Mouse (Mus musculus) C2C12 (cell line): ENCODE data around the gene Ffar3. TPM values are rescaled to one million over a fixed set of nuclear protein-coding genes. Genes with fewer than 3 reads are reported as not detected.
"Not testable (repeated sequence)": the region's sequence is repeated elsewhere in the genome, so short reads cannot be mapped to it uniquely, and the experiment has no call there.

Experiments used
- H3K27me3 ChIP-seq: one replicate; pipeline ENCODE4 v1.6.1; 2011; ENCODE audit not compliant: control insufficient read depth, insufficient read depth, insufficient read length
- H3K36me3 ChIP-seq: one replicate; pipeline ENCODE4 v1.6.1; 2011; ENCODE audit not compliant: control insufficient read depth, insufficient read depth
- H3K4me3 ChIP-seq: one replicate; pipeline ENCODE4 v1.5.1; 2011; ENCODE audit warnings: mild to moderate bottlenecking, control low read depth; ENCODE audit not compliant: poor library complexity, insufficient read depth, severe bottlenecking
- H3K79me2 ChIP-seq: one replicate; pipeline ENCODE4 v1.6.1; 2011; ENCODE audit not compliant: control insufficient read depth, insufficient read depth
- H3K79me3 ChIP-seq: one replicate; pipeline ENCODE4 v1.6.1; 2011; ENCODE audit warnings: low read depth, control low read depth
- H3ac ChIP-seq: one replicate; pipeline ENCODE3; 2011; ENCODE audit warnings: low read depth; ENCODE audit not compliant: control insufficient read depth, insufficient read length
- CEBPB ChIP-seq: IDR thresholded peaks from one replicate; pipeline ENCODE4 v1.6.1; 2011; ENCODE audit warnings: low read depth, mild to moderate bottlenecking, control low read depth, moderate library complexity
- CTCF ChIP-seq: IDR thresholded peaks from one replicate; pipeline ENCODE4 v1.5.1; 2011; ENCODE audit not compliant: control insufficient read depth, insufficient read depth, insufficient read length
- FOSL1 ChIP-seq: IDR thresholded peaks from one replicate; pipeline ENCODE4 v1.8.0; 2011; ENCODE audit warnings: mild to moderate bottlenecking, low read length; ENCODE audit not compliant: poor library complexity, insufficient read depth, severe bottlenecking
- MAX ChIP-seq: IDR thresholded peaks from one replicate; pipeline ENCODE4 v1.6.1; 2011; ENCODE audit warnings: mild to moderate bottlenecking, control low read depth
- MYOD1 ChIP-seq: IDR thresholded peaks from one replicate; pipeline ENCODE4 v1.6.1; 2011; ENCODE audit warnings: low read depth; ENCODE audit not compliant: control insufficient read depth, insufficient read length
- MYOG ChIP-seq: IDR thresholded peaks from one replicate; pipeline ENCODE4 v1.6.1; 2011; ENCODE audit not compliant: control insufficient read depth, insufficient read length; ENCODE audit errors: extremely low read depth
- USF1 ChIP-seq: IDR thresholded peaks from one replicate; pipeline ENCODE4 v1.6.1; 2011; ENCODE audit warnings: low read depth, mild to moderate bottlenecking, control low read depth, moderate library complexity
- polyA plus RNA-seq: library from polyadenylated mRNA; unstranded; fragments of >200 nt; fragmentation: generic; extraction: Trizol; gene quantifications from one replicate; pipeline ENCODE4 v1.2.1, GENCODE M21; 2012; ENCODE audit warnings: missing spikeins

Gene Ffar3
- polyA plus RNA-seq, 1 experiment, result not detected

GRCm38 (mm10) chr7:30841379-30841778, 14.6 kb downstream of the Ffar3 start:
- H3K27me3 ChIP-seq, result peaks cover 10% of the 10 kb centered on the region
- no peak for TF ChIP-seq MYOD1
- TF ChIP-seq MAX, result no peak
- no peak for TF ChIP-seq CEBPB
- no peak for TF ChIP-seq FOSL1
- TF ChIP-seq MYOG, result no peak
- TF ChIP-seq CTCF, result no peak
- TF ChIP-seq USF1, result no peak

GRCm38 (mm10) chr7:30840306-30840705, 15.7 kb downstream of the Ffar3 start:
- Histone ChIP-seq H3ac (no peak overlapping the region), H3K4me3 (no peak overlapping the region), H3K79me3 (no peaks in the 10 kb centered on the region), H3K79me2 (no peaks in the 10 kb centered on the region), H3K36me3 (no peaks in the 10 kb centered on the region), H3K27me3 (peaks cover 10% of the 10 kb centered on the region)
- TF ChIP-seq FOSL1 (no peak), MYOG (no peak), CEBPB (no peak), MYOD1 (no peak), MAX (no peak), USF1 (no peak), CTCF (no peak)

More at GRCm38 (mm10) chr7:30841379-30841778, 14.6 kb downstream of the Ffar3 start:
- no peaks in the 10 kb centered on the region for H3K36me3 ChIP-seq
- H3K79me3 ChIP-seq, result no peaks in the 10 kb centered on the region
- H3K79me2 ChIP-seq, result no peaks in the 10 kb centered on the region
- H3ac ChIP-seq, result no peak overlapping the region
- H3K4me3 ChIP-seq, result no peak overlapping the region

- Histone ChIP-seq H3K79me3 (no peaks in the 10 kb centered on the region), H3K27me3 (peaks cover 10% of the 10 kb centered on the region), H3K4me3 (no peak overlapping the region)
Observed at GRCm38 (mm10) chr7:30837277-30837676, 18.7 kb downstream of the Ffar3 start.

GRCm38 (mm10) chr7:30832684-30833083, 23.3 kb downstream of the Ffar3 start:
- not testable (repeated sequence) for H3ac ChIP-seq, H3K79me3 ChIP-seq, H3K4me3 ChIP-seq, H3K27me3 ChIP-seq, H3K79me2 ChIP-seq, H3K36me3 ChIP-seq

More at GRCm38 (mm10) chr7:30837277-30837676, 18.7 kb downstream of the Ffar3 start:
- H3ac ChIP-seq, result no peak overlapping the region
- no peak for TF ChIP-seq MYOG
- TF ChIP-seq CEBPB, result no peak
- TF ChIP-seq MYOD1, result no peak
- TF ChIP-seq FOSL1, result no peak
- TF ChIP-seq USF1, result no peak
- TF ChIP-seq MAX, result no peak
- no peaks in the 10 kb centered on the region for H3K36me3 ChIP-seq
- no peaks in the 10 kb centered on the region for H3K79me2 ChIP-seq

- Histone ChIP-seq H3K4me3 (no peak overlapping the region), H3K79me2 (no peaks in the 10 kb centered on the region), H3ac (no peak overlapping the region), H3K36me3 (no peaks in the 10 kb centered on the region), H3K27me3 (no peaks in the 10 kb centered on the region), H3K79me3 (no peaks in the 10 kb centered on the region)
- TF ChIP-seq CTCF, result no peak
- no peak for TF ChIP-seq MAX
- no peak for TF ChIP-seq CEBPB
- no peak for TF ChIP-seq MYOD1
- TF ChIP-seq USF1, result no peak
- no peak for TF ChIP-seq FOSL1
Observed at GRCm38 (mm10) chr7:30832261-30832660, 23.7 kb downstream of the Ffar3 start.

- TF ChIP-seq MYOD1 (no peak), MAX (no peak), CTCF (no peak), CEBPB (no peak), USF1 (no peak), MYOG (no peak), FOSL1 (no peak)
- H3K4me3 ChIP-seq, result no peak overlapping the region
- no peaks in the 10 kb centered on the region for H3K79me3 ChIP-seq
- H3K27me3 ChIP-seq, result no peaks in the 10 kb centered on the region
- no peaks in the 10 kb centered on the region for H3K36me3 ChIP-seq
- H3K79me2 ChIP-seq, result no peaks in the 10 kb centered on the region
- H3ac ChIP-seq, result no peak overlapping the region
Observed at GRCm38 (mm10) chr7:30829428-30829827, 26.6 kb downstream of the Ffar3 start.

GRCm38 (mm10) chr7:30828871-30829270, 27.1 kb downstream of the Ffar3 start:
- H3K4me3 ChIP-seq, H3ac ChIP-seq, H3K36me3 ChIP-seq, H3K27me3 ChIP-seq, H3K79me3 ChIP-seq, H3K79me2 ChIP-seq: not testable (repeated sequence)
